Mouse (Mus musculus) megakaryocyte progenitor cell, adult 5-6 weeks (primary cell): ENCODE data around the gene 1700010B08Rik. TPM values are rescaled to one million over a fixed set of nuclear protein-coding genes. Genes with fewer than 3 reads are reported as not detected.
A peak's percentile ranks its signal among the peaks of the same experiment; 100 is the strongest.

Source experiments
- ATAC-seq: replicated peaks from 2 replicates; pipeline ENCODE4 v1.8.0; 2016; ENCODE audit warnings: mild to moderate bottlenecking, moderate TSS enrichment, inconsistent platforms; ENCODE audit not compliant: poor library complexity
- total RNA-seq, 2 experiments: library from RNA; stranded (forward) in 1 of 2; stranded (reverse) in 1 of 2; fragments of 157-497, 149-512 nt in 1 of 2; fragments of 200-1000 nt in 1 of 2; gene quantifications; 2 replicates each; pipeline versions ENCODE4 v1.2.3 to v1.2.4; 2015 to 2017

1700010B08Rik gene
- total RNA-seq, 2 experiments from 2014 or later: not detected

- ATAC-seq: 0 out of 2 replicates have a peak, but pooled peaks have one; percentile 29
Observed at GRCm38 (mm10) chr2:173769183-173769582, 50.0 kb downstream of the 1700010B08Rik start.

GRCm38 (mm10) chr2:173770620-173771019, 51.4 kb downstream of the 1700010B08Rik start:
- 0 out of 2 replicates have a peak, but pooled peaks have one; percentile 16 for ATAC-seq

Other genes with a start within 250 kb of the 1700010B08Rik start
- gene 1700021F07Rik, start 196.8 kb upstream of the 1700010B08Rik start, total RNA-seq (2015): not detected in 2 replicates
- gene 1700021F07Rik, start 196.8 kb upstream of the 1700010B08Rik start, total RNA-seq (2017): not detected in 2 replicates
- gene Ankrd60, start 141.1 kb upstream of the 1700010B08Rik start, total RNA-seq (2015): 0.88 TPM in 1 of 2 replicates, not detected in the other
- gene Ankrd60, start 141.1 kb upstream of the 1700010B08Rik start, total RNA-seq (2017): not detected in 2 replicates
- 9.9 and 10.2 TPM in 2 replicates for gene Rab22a, start 59.7 kb upstream of the 1700010B08Rik start, total RNA-seq (2015)
- gene Rab22a, start 59.7 kb upstream of the 1700010B08Rik start, total RNA-seq (2017): 6.8 and 7.3 TPM in 2 replicates
- 8.1 and 9.1 TPM in 2 replicates for gene Vapb, start 18.1 kb downstream of the 1700010B08Rik start, total RNA-seq (2015)
- gene Vapb, start 18.1 kb downstream of the 1700010B08Rik start, total RNA-seq (2017): 62.1 and 62.5 TPM in 2 replicates